Comparison of ENCODE assay signal across 27 mouse cellular contexts in the genomic region with DNA sequence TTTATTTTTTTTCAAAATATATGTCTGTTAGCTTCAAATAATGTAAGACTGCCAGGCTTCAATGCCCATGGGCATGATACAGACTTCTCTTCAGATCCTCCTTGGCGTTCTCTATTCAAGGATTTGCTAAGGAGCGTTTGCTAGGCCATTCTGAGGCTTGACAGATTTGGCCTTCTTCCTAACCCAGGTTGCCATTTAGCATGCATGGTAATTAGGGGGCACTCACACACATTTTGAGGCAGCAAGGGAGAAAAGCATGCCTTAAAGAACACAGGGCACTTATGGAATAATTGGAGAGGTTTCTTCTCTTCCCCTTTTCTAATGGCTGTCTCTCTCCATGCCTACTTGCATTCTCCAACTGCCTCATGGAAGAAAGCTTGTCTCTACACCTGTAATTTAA. TPM values are rescaled to one million over a fixed set of nuclear protein-coding genes. Genes with fewer than 3 reads are reported as not detected.
DNase-seq lines count a peak whose midpoint lies in the region; ATAC-seq and TF ChIP-seq lines count a peak whose summit lies in the region.
"Had no signal": no experiment of that assay in that cellular context is flagged by ENCODE, and none has a peak within 500 bp of the region (broad histone marks: within the 10 kb centered on the region; RNA-seq: fewer than 3 reads in every experiment).

No protein-coding gene starts in this region.

- no peaks in the 10 kb centered on the region for H3K9me3 ChIP-seq in forebrain, embryonic 14.5 days (replicated peaks; ENCODE audit: control insufficient read depth, low read length)
- no peaks in the 10 kb centered on the region for H3K9me3 ChIP-seq in forebrain, embryonic 12.5 days
- H3K9me3 ChIP-seq: embryonic facial prominence, embryonic 13.5 days; embryonic facial prominence, embryonic 15.5 days; forebrain, embryonic 10.5 days had no signal

- no peaks in the 10 kb centered on the region for H3K36me3 ChIP-seq in forebrain, embryonic 14.5 days (ENCODE audit: control insufficient read depth, insufficient read depth, low read length)
- no peaks in the 10 kb centered on the region for H3K36me3 ChIP-seq in forebrain, embryonic 12.5 days (replicated peaks)
- H3K36me3 ChIP-seq: embryonic facial prominence, embryonic 13.5 days; embryonic facial prominence, embryonic 15.5 days; forebrain, embryonic 10.5 days; G1E had no signal

- H3K9ac ChIP-seq in forebrain, embryonic 14.5 days (ENCODE audit: low read length): no peak overlapping the region
- no peak overlapping the region for H3K9ac ChIP-seq in forebrain, embryonic 12.5 days
- H3K9ac ChIP-seq: embryonic facial prominence, embryonic 13.5 days; embryonic facial prominence, embryonic 15.5 days had no signal

- TF ChIP-seq CTCF in layer of hippocampus, adult 2 months (conservative IDR thresholded peaks at IDR 0.05): no peak
- TF ChIP-seq CTCF in brain, embryonic 14.5 days (IDR thresholded peaks at IDR 0.05; ENCODE audit: borderline replicate concordance, extremely low read depth, insufficient read depth, insufficient read length): no peak

- no peaks in the 10 kb centered on the region for H3K27me3 ChIP-seq in forebrain, embryonic 14.5 days (replicated peaks; ENCODE audit: control insufficient read depth, insufficient read depth, low read length)
- no peaks in the 10 kb centered on the region for H3K27me3 ChIP-seq in forebrain, embryonic 12.5 days
- H3K27me3 ChIP-seq: CH12.LX; embryonic facial prominence, embryonic 13.5 days; embryonic facial prominence, embryonic 15.5 days; Patski had no signal

- no peak for ATAC-seq in cerebellum, adult (ENCODE audit: insufficient number of reproducible peaks, low FRiP score, low TSS enrichment)
- ATAC-seq in forebrain, embryonic 14.5 days: peak; percentile 54; the same call in 1 of the 2 replicates
- no peak for ATAC-seq in forebrain, embryonic 12.5 days (ENCODE audit: low FRiP score)
- ATAC-seq: activated CD4-positive, CD25-positive, alpha-beta regulatory T cell, adult 4 months; CD4-positive, CD25-positive, alpha-beta regulatory T cell, adult 4 months; Patski had no signal

- WGBS in forebrain, embryonic 14.5 days: 24% methylated on average over 2 of the region's 2 CpGs
- WGBS in forebrain, embryonic 12.5 days: 69% methylated on average over 2 of the region's 2 CpGs

- no peak overlapping the region for H3K4me2 ChIP-seq in forebrain, embryonic 14.5 days (ENCODE audit: low read length)
- H3K4me2 ChIP-seq in forebrain, embryonic 12.5 days: no peak overlapping the region
- H3K4me2 ChIP-seq: embryonic facial prominence, embryonic 13.5 days; embryonic facial prominence, embryonic 15.5 days had no signal

- DNase-seq in cerebellum, postnatal 10 days: peak; percentile 20 to 21
- peak; percentile 45 for DNase-seq in forebrain, embryonic 14.5 days (ENCODE audit: low spot score)
- DNase-seq in layer of hippocampus, adult 2 months (ENCODE audit: low spot score in 2 of 2): no peak
- no peak for DNase-seq in layer of hippocampus, adult 9-11 months
- peak; percentile 73 for DNase-seq in brain, embryonic 14.5 days (ENCODE audit: low read depth)
- DNase-seq: adrenal gland, adult 8-10 months; adrenal gland, postnatal 14 days; adrenal gland, postnatal 36 days; B cell, adult 2 months; cerebellum, adult 11-12 months; cerebellum, adult 2 months; cerebellum, adult 9-10 months; cerebellum, postnatal 14 days; cerebellum, postnatal 36 days; embryo, embryonic 11 days had no signal

- no peak overlapping the region for H3K27ac ChIP-seq in forebrain, embryonic 14.5 days (ENCODE audit: low read depth, low read length)
- H3K27ac ChIP-seq in forebrain, embryonic 12.5 days: no peak overlapping the region
- peak overlapping the region; percentile 24; the same call in 1 of the 2 replicates for H3K27ac ChIP-seq in layer of hippocampus, adult 2 months
- H3K27ac ChIP-seq: embryonic facial prominence, embryonic 13.5 days; embryonic facial prominence, embryonic 15.5 days; forebrain, embryonic 10.5 days had no signal

- no peak for TF ChIP-seq POLR2A in brain, embryonic 14.5 days (IDR thresholded peaks at IDR 0.05; ENCODE audit: borderline replicate concordance, extremely low read depth, insufficient read depth, insufficient read length, poor library complexity, severe bottlenecking)

- H3K4me3 ChIP-seq in forebrain, embryonic 14.5 days (ENCODE audit: low read depth, low read length): no peak overlapping the region
- no peak overlapping the region for H3K4me3 ChIP-seq in forebrain, embryonic 12.5 days (replicated peaks)
- H3K4me3 ChIP-seq in layer of hippocampus, adult 2 months: no peak overlapping the region
- H3K4me3 ChIP-seq: embryonic facial prominence, embryonic 13.5 days; embryonic facial prominence, embryonic 15.5 days; erythroblast, embryonic 14.5 days; forebrain, embryonic 10.5 days had no signal

- H3K4me1 ChIP-seq in forebrain, embryonic 14.5 days (ENCODE audit: control insufficient read depth, insufficient read depth, low read length): no peaks in the 10 kb centered on the region
- H3K4me1 ChIP-seq in forebrain, embryonic 12.5 days: no peaks in the 10 kb centered on the region
- H3K4me1 ChIP-seq: embryonic facial prominence, embryonic 13.5 days; embryonic facial prominence, embryonic 15.5 days; forebrain, embryonic 10.5 days had no signal

RNA-seq across cellular contexts. Expression of a gene that starts 53.7 kb away (rescaled TPM):
- 11.6 and 20.8 TPM in 2 replicates for polyA plus RNA-seq in forebrain, embryonic 14.5 days (2014; fragmentation: Nextera tagmentation; extraction: Ambion mirVana)
- polyA plus RNA-seq in forebrain, embryonic 12.5 days (2016; fragmentation: Nextera tagmentation; extraction: Ambion mirVana): 7.4 and 8.2 TPM in 2 replicates
- 100 to 1,000 TPM; 539 to 547 TPM for total RNA-seq in layer of hippocampus, adult 2 months (2021)
- polyA plus RNA-seq in brain, embryonic 14.5 days (2012; rRNA removed): 19.4 and 25.4 TPM in 2 replicates
- total RNA-seq: common myeloid progenitor, adult 5-6 weeks had no signal
- polyA plus RNA-seq: erythroblast, embryonic 14.5 days; G1E had no signal

Comparison
In these comparisons a context has a peak if more than half of its experiments do, and no peak if none do; other contexts are left out.
1. DNase-seq: peak in cerebellum, postnatal 10 days (2 of 2), forebrain, embryonic 14.5 days (single experiment) and brain, embryonic 14.5 days (single experiment); none in layer of hippocampus, adult 2 months (0 of 2) and layer of hippocampus, adult 9-11 months (single experiment).